Mouse (Mus musculus) heart, embryonic 12.5 days (tissue): Measurements from ENCODE around the gene Irf2bp1. TPM values are rescaled to one million over a fixed set of nuclear protein-coding genes. Genes with fewer than 3 reads are reported as not detected.

Experiments used
- ATAC-seq: fragments of 200-750 bp; cut with Nextera tagmentation; 2 replicates; pipeline ENCODE4 v1.8.0; 2017; ENCODE audit warnings: moderate TSS enrichment, moderate library complexity; ENCODE audit not compliant: insufficient number of reproducible peaks, low FRiP score
- H3K27ac ChIP-seq: fragments of 300-500 bp; sonication (generic); 2 replicates; pipeline ENCODE4 v1.5.1; 2016; ENCODE audit warnings: mild to moderate bottlenecking, moderate library complexity; ENCODE audit not compliant: poor library complexity, severe bottlenecking
- H3K27me3 ChIP-seq: fragments of 300-500 bp; sonication (generic); replicated peaks from 2 replicates; pipeline ENCODE4 v1.6.1; 2016; ENCODE audit warnings: mild to moderate bottlenecking, moderate library complexity
- H3K36me3 ChIP-seq: fragments of 300-500 bp; sonication (generic); 2 replicates; pipeline ENCODE4 v1.6.1; 2016; ENCODE audit warnings: mild to moderate bottlenecking, moderate library complexity
- H3K4me1 ChIP-seq: fragments of 300-500 bp; sonication (generic); replicated peaks from 2 replicates; pipeline ENCODE4 v1.6.1; 2016; ENCODE audit warnings: mild to moderate bottlenecking
- H3K4me2 ChIP-seq: fragments of 300-500 bp; sonication (generic); 2 replicates; pipeline ENCODE4 v1.6.1; 2016; ENCODE audit warnings: mild to moderate bottlenecking, moderate library complexity
- H3K4me3 ChIP-seq: fragments of 300-500 bp; sonication (generic); 2 replicates; pipeline ENCODE4 v1.5.1; 2016; ENCODE audit warnings: mild to moderate bottlenecking
- H3K9ac ChIP-seq: fragments of 300-500 bp; sonication (generic); 2 replicates; pipeline ENCODE4 v1.6.1; 2016; ENCODE audit warnings: mild to moderate bottlenecking, moderate library complexity
- H3K9me3 ChIP-seq: fragments of 300-500 bp; sonication (generic); replicated peaks from 2 replicates; pipeline ENCODE4 v1.6.1; 2016; ENCODE audit warnings: mild to moderate bottlenecking, moderate library complexity
- WGBS: fragments of 180-500 bp; shearing (Covaris S2); methylation state at CpG from one replicate; pipeline ENCODE4 v1.1.7; 2016; 5-methylcytosine and 5-hydroxymethylcytosine counted together
- polyA plus RNA-seq: library from polyadenylated mRNA; unstranded; fragments of >200 nt; fragmentation: Nextera tagmentation; extraction: Ambion mirVana; gene quantifications from 2 replicates; pipeline ENCODE4 v1.2.1, GENCODE M21; 2016

Gene Irf2bp1
- polyA plus RNA-seq, 1 experiment from 2014 or later, result 21.3 TPM

DNA sequence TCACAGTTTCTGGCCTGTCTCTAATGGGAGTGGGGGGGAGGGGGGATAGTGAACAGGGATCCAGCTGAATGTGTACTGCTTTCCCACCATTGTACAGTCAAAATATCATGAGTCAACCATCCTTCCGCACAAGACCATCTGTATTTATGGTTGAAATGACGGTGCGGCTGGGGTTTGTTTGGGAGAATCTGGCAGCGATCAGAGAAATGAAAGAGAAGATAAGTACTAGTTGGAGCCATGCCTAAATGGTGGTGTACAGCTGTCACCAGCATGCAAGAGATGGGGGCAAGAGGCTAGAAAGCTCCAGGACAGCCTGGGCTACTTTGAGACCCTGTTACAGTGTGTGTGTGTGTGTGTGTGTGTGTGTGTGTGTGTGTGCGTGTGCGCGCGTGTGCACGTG is 25.5 kb upstream of the Irf2bp1 start:
- H3K4me3 ChIP-seq, result no peak overlapping the region
- 88% methylated on average over 9 of the region's 9 CpGs for WGBS
- no peaks in the 10 kb centered on the region for H3K36me3 ChIP-seq
- no peak overlapping the region for H3K9ac ChIP-seq
- no peaks in the 10 kb centered on the region for H3K4me1 ChIP-seq
- no peak for ATAC-seq
- no peaks in the 10 kb centered on the region for H3K9me3 ChIP-seq
- H3K27ac ChIP-seq, result no peak overlapping the region
- H3K27me3 ChIP-seq, result no peaks in the 10 kb centered on the region
- no peak overlapping the region for H3K4me2 ChIP-seq

DNA sequence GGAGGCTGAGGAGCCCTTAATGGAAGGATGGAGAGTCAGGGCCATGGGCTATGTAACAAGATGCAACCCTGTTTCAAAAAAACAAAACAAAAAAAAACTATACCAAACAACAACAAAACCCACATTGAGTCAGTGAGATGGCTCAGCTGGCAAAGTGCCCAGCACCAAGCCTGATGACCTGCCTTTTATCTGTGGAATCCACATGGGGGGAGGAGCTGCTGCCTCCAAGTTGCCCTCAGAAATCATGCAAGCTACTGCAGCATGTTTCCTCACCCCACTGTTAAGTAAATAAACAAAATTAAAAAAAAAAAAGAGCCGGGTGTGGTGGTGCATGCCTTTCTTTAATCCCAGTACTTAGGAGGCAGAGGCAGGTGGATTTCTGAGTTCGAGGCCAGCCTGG is 17.3 kb upstream of the Irf2bp1 start:
- no peak for ATAC-seq
- 58% methylated on average over 2 of the region's 2 CpGs for WGBS
- H3K9me3 ChIP-seq, result no peaks in the 10 kb centered on the region

DNA sequence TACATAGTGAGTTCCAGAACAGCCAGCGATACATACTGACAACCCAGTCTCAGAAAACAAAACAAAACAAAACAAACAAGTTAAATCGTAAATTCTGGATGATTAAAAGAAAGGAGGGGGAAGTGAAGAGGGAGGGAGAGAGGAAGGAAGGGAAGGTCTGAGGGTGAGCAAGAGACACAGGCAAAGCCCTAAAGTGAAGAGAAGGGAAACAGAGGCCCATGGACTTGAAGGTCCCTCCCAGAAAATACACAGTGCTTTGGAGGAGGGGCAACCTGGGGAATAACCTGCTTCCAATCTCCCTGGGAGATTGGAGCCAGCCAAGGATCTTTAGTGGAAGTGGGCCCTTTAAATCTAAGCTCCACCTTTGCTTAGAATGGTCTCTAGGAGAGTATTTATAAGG is 16.7 kb upstream of the Irf2bp1 start, which contains the start of gene Nanos2:
Nanos2 (plus strand) TSS at position 301 of the 400 bp plus-strand sequence.
- no peaks in the 10 kb centered on the region for H3K9me3 ChIP-seq
- no peak within 1 kb of the TSS for H3K4me3 ChIP-seq
- peaks cover 23% of the 10 kb centered on the region for H3K27me3 ChIP-seq
- peaks cover 15% of the 10 kb centered on the region for H3K4me1 ChIP-seq
- H3K9ac ChIP-seq, result no peak within 1 kb of the TSS
- no peak within 1 kb of the TSS for H3K27ac ChIP-seq
- 63% methylated on average over 2 of the region's 2 CpGs for WGBS
- no peak within 1 kb of the TSS for H3K4me2 ChIP-seq
- no peak for ATAC-seq
- H3K36me3 ChIP-seq, result no peaks in the 10 kb centered on the region

More for the DNA sequence above, 17.3 kb upstream of the Irf2bp1 start:
- peaks cover 18% of the 10 kb centered on the region for H3K27me3 ChIP-seq
- H3K4me2 ChIP-seq, result no peak overlapping the region
- H3K4me1 ChIP-seq, result peaks cover 9% of the 10 kb centered on the region
- no peaks in the 10 kb centered on the region for H3K36me3 ChIP-seq
- H3K9ac ChIP-seq, result no peak overlapping the region
- no peak overlapping the region for H3K4me3 ChIP-seq
- no peak overlapping the region for H3K27ac ChIP-seq

DNA sequence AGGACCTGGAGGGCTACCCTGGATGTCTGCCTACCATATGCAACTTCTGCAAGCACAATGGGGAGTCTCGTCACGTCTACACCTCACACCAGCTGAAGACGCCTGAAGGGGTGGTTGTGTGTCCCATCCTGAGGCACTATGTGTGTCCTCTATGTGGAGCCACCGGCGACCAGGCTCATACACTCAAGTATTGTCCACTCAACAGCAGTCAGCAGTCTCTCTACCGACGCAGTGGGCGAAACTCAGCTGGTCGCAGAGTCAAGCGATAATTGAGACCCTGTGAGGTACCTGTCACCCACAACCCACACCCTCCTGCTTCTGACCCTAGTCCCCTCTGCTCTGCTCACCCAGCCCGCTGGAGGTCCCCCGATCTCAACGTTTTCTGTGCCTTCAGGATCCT is 16.1 kb upstream of the Irf2bp1 start:
- no peak overlapping the region for H3K9ac ChIP-seq
- peaks cover 30% of the 10 kb centered on the region for H3K27me3 ChIP-seq
- no peak for ATAC-seq
- H3K27ac ChIP-seq, result no peak overlapping the region
- H3K9me3 ChIP-seq, result no peaks in the 10 kb centered on the region
- no peak overlapping the region for H3K4me3 ChIP-seq
- 63% methylated on average over 13 of the region's 13 CpGs for WGBS
- no peak overlapping the region for H3K4me2 ChIP-seq
- H3K36me3 ChIP-seq, result no peaks in the 10 kb centered on the region
- H3K4me1 ChIP-seq, result peaks cover 18% of the 10 kb centered on the region

DNA sequence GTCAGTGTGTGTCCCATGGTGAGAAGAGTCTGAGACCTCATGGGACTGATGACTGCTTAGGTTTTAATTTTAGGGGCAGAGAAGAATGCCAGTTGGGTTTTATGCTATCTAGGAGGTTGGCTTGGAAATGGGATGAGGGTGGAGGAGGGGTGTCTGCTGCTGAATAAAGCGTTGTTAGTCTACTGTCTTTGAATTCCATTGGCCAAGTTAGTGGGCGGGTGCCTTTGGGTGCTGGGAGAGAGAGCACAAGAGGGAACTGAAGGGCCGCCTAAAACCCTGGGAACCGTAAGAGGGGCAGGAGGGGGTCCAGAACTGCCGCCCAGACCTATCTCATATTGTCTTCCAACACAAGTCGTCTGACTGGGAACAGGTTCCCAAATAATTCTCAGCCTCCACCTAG is 15.1 kb upstream of the Irf2bp1 start:
- H3K9ac ChIP-seq, result no peak overlapping the region
- H3K36me3 ChIP-seq, result no peaks in the 10 kb centered on the region
- peaks cover 18% of the 10 kb centered on the region for H3K4me1 ChIP-seq
- no peak overlapping the region for H3K4me3 ChIP-seq
- H3K27ac ChIP-seq, result no peak overlapping the region
- peaks cover 40% of the 10 kb centered on the region for H3K27me3 ChIP-seq
- no peak overlapping the region for H3K4me2 ChIP-seq
- ATAC-seq, result no peak
- 59% methylated on average over 6 of the region's 6 CpGs for WGBS
- H3K9me3 ChIP-seq, result no peaks in the 10 kb centered on the region

DNA sequence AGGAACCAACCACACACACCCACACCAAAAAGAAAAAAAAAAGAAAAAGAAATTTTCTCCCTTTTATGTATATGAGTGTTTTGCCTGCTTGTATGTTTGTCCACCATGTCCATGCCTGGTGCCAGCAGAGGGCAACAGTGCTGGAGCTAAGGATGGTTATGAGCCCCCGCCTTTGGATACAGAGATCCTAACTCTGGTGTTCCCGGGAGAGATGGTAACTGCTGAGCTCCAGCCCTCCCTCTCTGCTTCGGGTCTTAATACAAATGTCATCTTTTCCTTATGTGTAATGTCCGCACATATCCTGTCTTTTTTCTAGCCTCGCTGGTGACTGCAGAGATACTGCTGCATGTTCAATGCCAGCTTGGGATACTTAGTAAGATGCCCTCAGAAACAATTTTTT is 13.8 kb upstream of the Irf2bp1 start:
- Histone ChIP-seq H3K4me1 (peaks cover 18% of the 10 kb centered on the region), H3K9me3 (no peaks in the 10 kb centered on the region), H3K9ac (no peak overlapping the region), H3K27ac (peak overlapping the region; percentile 76; the same call in 1 of the 2 replicates), H3K4me3 (peak overlapping the region; percentile 52), H3K4me2 (peak overlapping the region; percentile 82), H3K36me3 (peaks cover 4% of the 10 kb centered on the region; the same call in 1 of the 2 replicates), H3K27me3 (peaks cover 41% of the 10 kb centered on the region)
- no peak for ATAC-seq
- 18% methylated on average over 5 of the region's 5 CpGs for WGBS

DNA sequence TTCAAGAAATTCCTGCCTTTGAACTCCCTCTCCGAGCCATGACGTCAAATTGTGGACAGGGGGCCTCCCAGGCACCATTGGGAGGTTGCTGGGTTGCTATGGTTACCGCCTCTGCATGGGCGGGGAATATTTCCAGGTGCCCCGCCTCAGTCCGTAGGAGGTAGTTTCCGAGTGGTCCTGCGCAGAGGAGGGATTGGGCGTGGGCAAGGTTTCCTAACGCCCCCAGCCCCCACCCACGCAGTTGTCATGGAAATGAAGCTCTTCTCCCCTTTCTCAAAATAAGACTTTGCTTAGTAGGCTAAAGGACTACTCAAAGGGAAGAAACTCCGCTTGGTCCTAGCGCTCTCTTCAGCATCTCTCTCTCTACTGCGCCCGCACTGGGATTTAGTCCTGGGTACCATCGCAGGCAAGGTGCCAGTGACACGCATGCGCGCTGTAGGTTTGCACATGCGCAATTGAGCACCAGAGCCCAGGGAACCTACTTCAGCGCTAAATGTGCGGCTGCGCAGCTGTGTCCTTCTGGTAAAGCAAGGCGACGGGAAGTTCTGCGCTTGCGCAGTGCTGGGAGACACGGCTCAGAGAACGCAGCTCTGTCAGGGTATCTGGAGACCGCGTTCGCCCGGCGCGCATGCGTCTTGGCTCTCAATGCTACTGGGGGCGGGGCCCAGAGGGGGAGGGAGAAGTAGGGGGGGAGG is 13.1 kb upstream of the Irf2bp1 start, which contains the start of gene Mypop:
Mypop (plus strand) TSS at position 645 of the 695 bp plus-strand sequence.
- Histone ChIP-seq H3K9me3 (no peaks in the 10 kb centered on the region), H3K27ac (peak within 1 kb of the TSS; percentile 76), H3K27me3 (peaks cover 41% of the 10 kb centered on the region), H3K36me3 (peaks cover 12% of the 10 kb centered on the region; the same call in 1 of the 2 replicates), H3K4me2 (peak within 1 kb of the TSS; percentile 82), H3K9ac (peak within 1 kb of the TSS; percentile 59), H3K4me3 (peak within 1 kb of the TSS; percentile 52), H3K4me1 (peaks cover 18% of the 10 kb centered on the region)
- peak; percentile 91 for ATAC-seq
- WGBS, result under 1% methylated on average over 36 of the region's 37 CpGs

DNA sequence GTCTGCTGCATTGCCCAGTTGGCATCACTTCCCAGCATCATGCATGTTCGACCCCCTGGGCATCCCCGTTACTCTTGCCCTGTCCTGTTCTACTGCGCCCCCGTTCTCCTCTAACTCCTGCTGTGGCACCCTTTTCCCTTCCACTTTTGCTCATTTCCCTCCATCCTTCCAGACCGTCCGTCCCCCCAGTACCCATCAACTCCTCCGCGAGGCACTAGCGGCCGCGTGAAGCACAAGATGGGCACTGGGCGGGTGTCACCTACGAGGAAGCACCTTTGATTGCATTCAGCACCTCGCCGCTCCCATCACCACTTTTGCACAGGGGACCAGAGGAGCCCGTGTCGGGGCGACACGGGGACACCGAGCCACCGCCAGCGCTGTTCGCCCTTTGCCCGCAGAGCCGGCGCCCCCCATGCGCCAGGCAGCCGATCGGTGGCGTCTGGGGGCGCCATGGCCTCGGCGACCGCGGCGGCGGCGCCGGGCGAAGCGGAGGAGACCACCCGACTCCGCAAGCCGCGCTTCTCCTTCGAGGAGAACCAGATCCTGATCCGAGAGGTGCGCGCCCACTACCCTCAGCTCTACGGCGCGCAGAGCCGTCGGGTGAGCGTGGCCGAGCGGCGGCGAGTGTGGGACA is 12.1 kb upstream of the Irf2bp1 start:
- Histone ChIP-seq H3K27me3 (peaks cover 41% of the 10 kb centered on the region), H3K4me2 (peak overlapping the region; percentile 82), H3K27ac (no peak overlapping the region), H3K36me3 (peaks cover 21% of the 10 kb centered on the region; the same call in 1 of the 2 replicates), H3K9ac (peak overlapping the region; percentile 59), H3K4me1 (peaks cover 18% of the 10 kb centered on the region), H3K9me3 (no peaks in the 10 kb centered on the region), H3K4me3 (peak overlapping the region; percentile 52)
- WGBS, result under 1% methylated on average over 59 of the region's 59 CpGs
- ATAC-seq, result 0 out of 2 replicates have a peak, but pooled peaks have one; percentile 0

DNA sequence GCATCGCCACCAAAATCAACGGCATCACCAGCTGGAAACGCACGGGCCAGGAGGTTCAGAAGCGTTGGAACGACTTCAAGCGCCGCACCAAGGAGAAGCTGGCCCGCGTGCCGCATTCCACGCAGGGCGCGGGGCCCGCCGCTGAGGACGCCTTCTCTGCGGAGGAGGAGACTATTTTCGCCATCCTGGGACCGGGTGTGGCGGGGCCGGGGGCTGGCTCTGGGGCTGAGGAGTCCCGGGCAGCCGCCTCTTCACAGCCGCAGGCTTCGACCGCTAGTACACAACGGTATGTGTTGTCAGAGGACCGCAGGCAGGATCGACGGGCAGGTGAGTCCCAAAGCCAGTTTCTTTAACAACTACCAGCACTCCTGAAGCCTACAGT is 11.6 kb upstream of the Irf2bp1 start:
- peak overlapping the region; percentile 52 for H3K4me3 ChIP-seq
- H3K9me3 ChIP-seq, result no peaks in the 10 kb centered on the region
- H3K36me3 ChIP-seq, result peaks cover 21% of the 10 kb centered on the region; the same call in 1 of the 2 replicates
- H3K4me1 ChIP-seq, result peaks cover 18% of the 10 kb centered on the region
- 4% methylated on average over 31 of the region's 31 CpGs for WGBS
- peaks cover 41% of the 10 kb centered on the region for H3K27me3 ChIP-seq
- H3K27ac ChIP-seq, result no peak overlapping the region
- H3K4me2 ChIP-seq, result peak overlapping the region; percentile 82
- peak overlapping the region; percentile 59 for H3K9ac ChIP-seq
- no peak for ATAC-seq

DNA sequence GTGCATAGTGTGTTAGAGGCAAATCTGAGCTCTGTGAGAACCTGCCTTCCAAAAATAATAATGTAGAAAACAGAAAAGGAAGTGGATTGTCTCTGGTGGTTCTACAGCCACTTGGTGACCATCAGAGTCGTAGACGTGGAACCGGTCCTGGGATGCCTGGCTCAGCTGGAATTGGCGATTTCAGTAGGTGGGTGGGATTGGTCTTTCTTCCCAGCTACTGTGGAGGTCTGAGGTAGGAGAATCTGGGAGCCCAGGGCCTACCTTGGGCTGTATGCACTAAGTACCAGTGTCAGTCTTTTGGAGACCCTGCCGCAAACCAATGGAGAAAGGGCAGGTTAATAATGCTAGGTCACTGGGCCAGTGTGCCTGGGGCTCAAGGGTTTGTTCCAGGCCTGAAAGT is 10.8 kb upstream of the Irf2bp1 start:
- no peak for ATAC-seq
- H3K27ac ChIP-seq, result no peak overlapping the region
- H3K9ac ChIP-seq, result no peak overlapping the region
- no peak overlapping the region for H3K4me2 ChIP-seq
- no peak overlapping the region for H3K4me3 ChIP-seq
- no peaks in the 10 kb centered on the region for H3K9me3 ChIP-seq
- 85% methylated on average over 5 of the region's 5 CpGs for WGBS
- H3K4me1 ChIP-seq, result peaks cover 18% of the 10 kb centered on the region
- peaks cover 34% of the 10 kb centered on the region for H3K27me3 ChIP-seq
- peaks cover 26% of the 10 kb centered on the region; the same call in 1 of the 2 replicates for H3K36me3 ChIP-seq

DNA sequence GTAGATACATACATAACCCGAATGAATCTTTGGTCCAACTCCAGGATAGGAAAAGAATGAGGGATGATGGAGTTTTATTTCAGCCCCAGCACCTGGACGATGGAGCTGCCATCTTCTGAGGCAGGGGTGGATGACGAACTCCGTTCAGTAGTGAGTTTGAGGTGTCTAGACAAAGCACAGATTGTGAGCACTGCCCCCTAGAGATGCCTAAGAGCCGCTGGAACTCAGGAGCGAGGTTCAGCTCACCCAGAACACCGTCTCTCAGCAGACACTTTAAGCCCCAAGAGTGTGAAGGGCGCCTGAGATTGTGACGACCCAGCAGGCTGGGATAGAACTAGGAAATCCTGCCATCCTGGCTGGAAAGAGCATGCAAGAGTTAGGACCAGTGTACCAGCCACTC is 5.0 kb upstream of the Irf2bp1 start:
- Histone ChIP-seq H3K4me1 (peaks cover 28% of the 10 kb centered on the region), H3K27me3 (peaks cover under 1% of the 10 kb centered on the region)
- 39% methylated on average over 9 of the region's 9 CpGs for WGBS

More for the DNA sequence above, 5.0 kb upstream of the Irf2bp1 start:
- Histone ChIP-seq H3K27ac (no peak overlapping the region), H3K4me3 (no peak overlapping the region), H3K9me3 (no peaks in the 10 kb centered on the region), H3K36me3 (peaks cover 26% of the 10 kb centered on the region; the same call in 1 of the 2 replicates), H3K9ac (no peak overlapping the region), H3K4me2 (no peak overlapping the region)
- ATAC-seq, result no peak
